16 mouse cellular contexts compared by ENCODE assay signal in genomic region chr11:87678545-87678944, GRCm38 (mm10). TPM values are rescaled to one million over a fixed set of nuclear protein-coding genes. Genes with fewer than 3 reads are reported as not detected.
DNase-seq lines count a peak whose midpoint lies in the region; ATAC-seq and TF ChIP-seq lines count a peak whose summit lies in the region.
"Had no signal": no experiment of that assay in that cellular context is flagged by ENCODE, and none has a peak within 500 bp of the region (broad histone marks: within the 10 kb centered on the region; RNA-seq: fewer than 3 reads in every experiment).

No protein-coding gene starts in this region.

- no peak overlapping the region for H3K9ac ChIP-seq in lung, embryonic 14.5 days
- peak overlapping the region; percentile 84; the same call in 1 of the 2 replicates for H3K9ac ChIP-seq in CH12.LX (ENCODE audit: insufficient read depth, low read depth)
- no peak overlapping the region for H3K9ac ChIP-seq in embryonic facial prominence, embryonic 15.5 days
- H3K9ac ChIP-seq in stomach, postnatal 0 days (ENCODE audit: low read length), result no peak overlapping the region
- H3K9ac ChIP-seq in hindbrain, postnatal 0 days (replicated peaks; ENCODE audit: low read length), result no peak overlapping the region
- H3K9ac ChIP-seq: forebrain, embryonic 13.5 days; forebrain, postnatal 0 days; heart, embryonic 13.5 days; hindbrain, embryonic 15.5 days had no signal

- TF ChIP-seq EP300 in CH12.LX (IDR thresholded peaks at IDR 0.05; ENCODE audit: low read length), result peak; percentile 68
- no peak for TF ChIP-seq EP300 in stomach, postnatal 0 days (optimal IDR thresholded peaks at IDR 0.05)

- H3K79me2 ChIP-seq in CH12.LX (replicated peaks; ENCODE audit: control insufficient read depth, extremely low read depth, insufficient read depth, poor library complexity, severe bottlenecking), result peaks cover 92% of the 10 kb centered on the region

- in situ Hi-C loops in CH12.LX (cut with MboI; ENCODE audit: low pct_ligation_motif_present, low pct_unique_long_range_greater_than_20kb, low sequenced_read_pairs), result no loop called here

- no peaks in the 10 kb centered on the region for H3K36me3 ChIP-seq in lung, embryonic 14.5 days (ENCODE audit: insufficient read depth)
- H3K36me3 ChIP-seq in CH12.LX (replicated peaks in 1 of 2; ENCODE audit: control insufficient read depth in 1 of 2, insufficient read depth in 1 of 2, low read length in 1 of 2), result peaks cover 6 to 55% of the 10 kb centered on the region in 2 experiments
- H3K36me3 ChIP-seq in embryonic facial prominence, embryonic 15.5 days, result no peaks in the 10 kb centered on the region
- H3K36me3 ChIP-seq in stomach, postnatal 0 days (ENCODE audit: control insufficient read depth, insufficient read depth, low read length), result no peaks in the 10 kb centered on the region
- H3K36me3 ChIP-seq in hindbrain, postnatal 0 days (ENCODE audit: insufficient read depth, low read length), result no peaks in the 10 kb centered on the region
- H3K36me3 ChIP-seq: heart, embryonic 13.5 days; hindbrain, embryonic 15.5 days had no signal

- no peak overlapping the region for H3K4me3 ChIP-seq in lung, embryonic 14.5 days (ENCODE audit: low read depth, low read length)
- no peak overlapping the region for H3K4me3 ChIP-seq in CH12.LX (replicated peaks in 1 of 3; ENCODE audit: low read depth in 2 of 3, low read length in 2 of 3, poor library complexity in 1 of 3)
- H3K4me3 ChIP-seq in embryonic facial prominence, embryonic 15.5 days (replicated peaks), result no peak overlapping the region
- no peak overlapping the region for H3K4me3 ChIP-seq in stomach, postnatal 0 days (ENCODE audit: low read depth, low read length)
- H3K4me3 ChIP-seq in hindbrain, postnatal 0 days (ENCODE audit: low read length), result no peak overlapping the region
- H3K4me3 ChIP-seq: forebrain, embryonic 13.5 days; heart, embryonic 13.5 days; hindbrain, embryonic 15.5 days had no signal

- no peak for TF ChIP-seq POLR2A in CH12.LX (IDR thresholded peaks at IDR 0.05; ENCODE audit: low read depth, low read length)

- no peak for ATAC-seq in lung, embryonic 14.5 days (ENCODE audit: insufficient read depth)
- no peak for ATAC-seq in embryonic facial prominence, embryonic 15.5 days (ENCODE audit: insufficient number of reproducible peaks, low FRiP score, low TSS enrichment, low read depth)
- no peak for ATAC-seq in stomach, postnatal 0 days (ENCODE audit: low FRiP score, low TSS enrichment)
- ATAC-seq in hindbrain, postnatal 0 days, result no peak
- ATAC-seq: forebrain, embryonic 13.5 days; forebrain, postnatal 0 days had no signal

- no peak for DNase-seq in lung, embryonic 14.5 days
- no peak for DNase-seq in lung, postnatal 4 days
- DNase-seq in CH12.LX (ENCODE audit: extremely low read depth), result no peak
- DNase-seq in stomach, postnatal 0 days (ENCODE audit: low spot score), result no peak
- no peak for DNase-seq in hindbrain, postnatal 0 days (ENCODE audit: low spot score)
- DNase-seq: adrenal gland, adult 2 months; adrenal gland, postnatal 25 days; cerebellum, adult 2 months; cerebellum, postnatal 10 days; forebrain, postnatal 0 days; gastrocnemius, postnatal 14 days; heart, postnatal 36 days had no signal

- no peaks in the 10 kb centered on the region for H3K27me3 ChIP-seq in lung, embryonic 14.5 days (ENCODE audit: insufficient read depth, low read length)
- no peaks in the 10 kb centered on the region for H3K27me3 ChIP-seq in CH12.LX (replicated peaks)
- no peaks in the 10 kb centered on the region for H3K27me3 ChIP-seq in embryonic facial prominence, embryonic 15.5 days
- H3K27me3 ChIP-seq in stomach, postnatal 0 days (ENCODE audit: control insufficient read depth, insufficient read depth, low read length), result no peaks in the 10 kb centered on the region
- no peaks in the 10 kb centered on the region for H3K27me3 ChIP-seq in hindbrain, postnatal 0 days (ENCODE audit: insufficient read depth, low read length)
- H3K27me3 ChIP-seq: forebrain, embryonic 13.5 days; hindbrain, embryonic 15.5 days had no signal

- no peaks in the 10 kb centered on the region for H3K4me1 ChIP-seq in lung, embryonic 14.5 days (ENCODE audit: insufficient read depth)
- peaks cover 9 to 73% of the 10 kb centered on the region in 2 experiments; a peak in 3 of 4 replicates for H3K4me1 ChIP-seq in CH12.LX (ENCODE audit: control insufficient read depth in 1 of 2, insufficient read depth in 2 of 2)
- H3K4me1 ChIP-seq in embryonic facial prominence, embryonic 15.5 days, result peaks cover 9% of the 10 kb centered on the region; the same call in 1 of the 2 replicates
- no peaks in the 10 kb centered on the region for H3K4me1 ChIP-seq in stomach, postnatal 0 days (replicated peaks; ENCODE audit: control insufficient read depth, insufficient read depth)
- H3K4me1 ChIP-seq in hindbrain, postnatal 0 days (ENCODE audit: insufficient read depth, low read length), result no peaks in the 10 kb centered on the region
- H3K4me1 ChIP-seq: hindbrain, embryonic 15.5 days had no signal

- no peak overlapping the region for H3K4me2 ChIP-seq in lung, embryonic 14.5 days
- peak overlapping the region; percentile 91 for H3K4me2 ChIP-seq in CH12.LX (ENCODE audit: insufficient read depth, low read depth, poor library complexity, severe bottlenecking)
- 0 out of 2 replicates have a peak overlapping the region, but pooled peaks have one; percentile 19 for H3K4me2 ChIP-seq in embryonic facial prominence, embryonic 15.5 days (replicated peaks)
- H3K4me2 ChIP-seq in stomach, postnatal 0 days (replicated peaks; ENCODE audit: low read depth), result no peak overlapping the region
- H3K4me2 ChIP-seq in hindbrain, postnatal 0 days (ENCODE audit: low read depth, low read length), result no peak overlapping the region
- H3K4me2 ChIP-seq: forebrain, embryonic 13.5 days; heart, embryonic 13.5 days; hindbrain, embryonic 15.5 days had no signal

- no peak for TF ChIP-seq CTCF in lung, embryonic 14.5 days (IDR thresholded peaks at IDR 0.05; ENCODE audit: low read depth)
- TF ChIP-seq CTCF in CH12.LX (conservative IDR thresholded peaks at IDR 0.05 in 1 of 2, IDR thresholded peaks at IDR 0.05 in 1 of 2; ENCODE audit: low read depth in 2 of 2, low read length in 2 of 2), result no peak
- no peak for TF ChIP-seq CTCF in stomach, postnatal 0 days (IDR thresholded peaks at IDR 0.05; ENCODE audit: low read depth)
- no peak for TF ChIP-seq CTCF in hindbrain, postnatal 0 days (IDR thresholded peaks at IDR 0.05; ENCODE audit: low read depth)

- dilution Hi-C loops in CH12.LX (cut with MboI; ENCODE audit: extremely low pct_ligation_motif_present, extremely low pct_unique_long_range_greater_than_20kb, low sequenced_read_pairs), result no loop called here

- H3K27ac ChIP-seq in lung, embryonic 14.5 days (ENCODE audit: low read depth), result peak overlapping the region; percentile 52; the same call in 1 of the 2 replicates
- peak overlapping the region; percentile 88; the same call in 1 of the 2 replicates for H3K27ac ChIP-seq in CH12.LX (ENCODE audit: insufficient read depth, low read depth)
- peak overlapping the region; percentile 60; the same call in 1 of the 2 replicates for H3K27ac ChIP-seq in embryonic facial prominence, embryonic 15.5 days (replicated peaks)
- H3K27ac ChIP-seq in stomach, postnatal 0 days (replicated peaks), result 0 out of 2 replicates have a peak overlapping the region, but pooled peaks have one; percentile 19
- no peak overlapping the region for H3K27ac ChIP-seq in hindbrain, postnatal 0 days
- H3K27ac ChIP-seq: forebrain, embryonic 13.5 days; heart, embryonic 13.5 days; hindbrain, embryonic 15.5 days had no signal

- H3K9me3 ChIP-seq in lung, embryonic 14.5 days (ENCODE audit: low read depth, low read length), result no peaks in the 10 kb centered on the region
- peaks cover 2% of the 10 kb centered on the region for H3K9me3 ChIP-seq in CH12.LX (replicated peaks; ENCODE audit: low read length)
- no peaks in the 10 kb centered on the region for H3K9me3 ChIP-seq in embryonic facial prominence, embryonic 15.5 days (replicated peaks)
- no peaks in the 10 kb centered on the region for H3K9me3 ChIP-seq in stomach, postnatal 0 days (ENCODE audit: control insufficient read depth, low read length)
- no peaks in the 10 kb centered on the region for H3K9me3 ChIP-seq in hindbrain, postnatal 0 days (ENCODE audit: low read length)
- H3K9me3 ChIP-seq: forebrain, embryonic 13.5 days; heart, embryonic 13.5 days; hindbrain, embryonic 15.5 days had no signal

- TF ChIP-seq RAD21 in CH12.LX (IDR thresholded peaks at IDR 0.05; ENCODE audit: low read depth, low read length), result no peak

- 59% methylated on average over 4 of the region's 4 CpGs for WGBS in lung, embryonic 14.5 days
- 54% methylated on average over 4 of the region's 4 CpGs for WGBS in embryonic facial prominence, embryonic 15.5 days
- 48% methylated on average over 4 of the region's 4 CpGs for WGBS in stomach, postnatal 0 days
- WGBS in hindbrain, postnatal 0 days, result 86% methylated on average over 4 of the region's 4 CpGs

TF ChIP-seq in CH12.LX, 34 proteins besides CTCF, POLR2A, EP300 and RAD21 (continues in another document):
- TF ChIP-seq NELFE (IDR thresholded peaks at IDR 0.05; ENCODE audit: low read depth, low read length), result no peak
- TF ChIP-seq ETS1 (conservative IDR thresholded peaks at IDR 0.05; ENCODE audit: low read depth, low read length), result peak; percentile 52; the same call in 1 of the 2 replicates
- TF ChIP-seq CHD2 (IDR thresholded peaks at IDR 0.05; ENCODE audit: low read length), result no peak
- no peak for TF ChIP-seq ZKSCAN1 (IDR thresholded peaks at IDR 0.05; ENCODE audit: borderline replicate concordance, low read depth, low read length)
- peak; percentile 43; the same call in 1 of the 2 replicates for TF ChIP-seq MYC (IDR thresholded peaks at IDR 0.05; ENCODE audit: low read depth, low read length)

RNA-seq across cellular contexts. Expression of gene Rnf43, which starts 16.0 kb away (rescaled TPM):
- polyA plus RNA-seq in lung, embryonic 14.5 days (2014; fragmentation: Nextera tagmentation; extraction: Ambion mirVana), result 18.0 and 21.5 TPM in 2 replicates
- total RNA-seq in CH12.LX (2012; rRNA removed), result 23.8 and 27.7 TPM in 2 replicates
- 10.7 and 12.2 TPM in 2 replicates for total RNA-seq in CH12.LX (2014; rRNA removed)
- 26.3 and 27.8 TPM in 2 replicates for polyA plus RNA-seq in CH12.LX (2012; ENCODE audit: insufficient read length, low read depth)
- polyA plus RNA-seq in embryonic facial prominence, embryonic 15.5 days (2015; fragmentation: Nextera tagmentation; extraction: Ambion mirVana), result 8.7 and 9.2 TPM in 2 replicates
- polyA plus RNA-seq in stomach, postnatal 0 days (2015; fragmentation: Nextera tagmentation; extraction: Ambion mirVana), result 6.6 and 7.4 TPM in 2 replicates
- total RNA-seq in hindbrain, postnatal 0 days (2014; rRNA removed), result 0.90 and 10.7 TPM in 2 replicates
- polyA plus RNA-seq in hindbrain, postnatal 0 days (2015; fragmentation: Nextera tagmentation; extraction: Ambion mirVana), result 0.85 and 1.8 TPM in 2 replicates

RNA-seq across cellular contexts. Expression of gene Supt4a, which starts 58.8 kb away (rescaled TPM):
- 145 and 146 TPM in 2 replicates for polyA plus RNA-seq in lung, embryonic 14.5 days (2014; fragmentation: Nextera tagmentation; extraction: Ambion mirVana)
- total RNA-seq in CH12.LX (2012; rRNA removed) (241 and 287 TPM in 2 replicates), CH12.LX (2014; rRNA removed) (251 and 256 TPM in 2 replicates)
- polyA plus RNA-seq in CH12.LX (2012; ENCODE audit: insufficient read length, low read depth), result 220 and 229 TPM in 2 replicates
- polyA plus RNA-seq in embryonic facial prominence, embryonic 15.5 days (2015; fragmentation: Nextera tagmentation; extraction: Ambion mirVana), result 158 and 165 TPM in 2 replicates
- 119 and 121 TPM in 2 replicates for polyA plus RNA-seq in stomach, postnatal 0 days (2015; fragmentation: Nextera tagmentation; extraction: Ambion mirVana)
- 60.7 and 63.5 TPM in 2 replicates for total RNA-seq in hindbrain, postnatal 0 days (2014; rRNA removed)
- 125 and 135 TPM in 2 replicates for polyA plus RNA-seq in hindbrain, postnatal 0 days (2015; fragmentation: Nextera tagmentation; extraction: Ambion mirVana)

Comparison
In these comparisons a context has a peak if more than half of its experiments do, and no peak if none do; other contexts are left out.
1. H3K4me2 ChIP-seq: peak in CH12.LX (single experiment) and embryonic facial prominence, embryonic 15.5 days (single experiment); none in lung, embryonic 14.5 days (single experiment), stomach, postnatal 0 days (single experiment) and hindbrain, postnatal 0 days (single experiment).